Mouse (Mus musculus): ENCODE data around the gene Mphosph6.
A peak's percentile ranks its signal among the peaks of the same experiment; 100 is the strongest.

Gene Mphosph6

GRCm38 (mm10) chr8:117801443-117802298 lies at the start of gene Mphosph6:
Gene Mphosph6, minus strand, starts transcription at chr8:117801943.
- DNase-seq (ENCODE audit: inconsistent ontology term), result peak; percentile 99

- no peak for DNase-seq (ENCODE audit: inconsistent ontology term)
These were observed 48.7 kb upstream of the Mphosph6 start for GRCm38 (mm10) chr8:117850420-117850819.

GRCm38 (mm10) chr8:117847865-117848264 lies 46.1 kb upstream of the Mphosph6 start:
- DNase-seq (ENCODE audit: inconsistent ontology term), result no peak

- DNase-seq (ENCODE audit: inconsistent ontology term), result no peak
These were observed 42.0 kb upstream of the Mphosph6 start for GRCm38 (mm10) chr8:117843694-117844093.

GRCm38 (mm10) chr8:117813524-117813923 lies 11.8 kb upstream of the Mphosph6 start:
- no peak for DNase-seq (ENCODE audit: inconsistent ontology term)

GRCm38 (mm10) chr8:117810676-117811075 lies 8.9 kb upstream of the Mphosph6 start:
- no peak for DNase-seq (ENCODE audit: inconsistent ontology term)

GRCm38 (mm10) chr8:117805419-117805818 lies 3.7 kb upstream of the Mphosph6 start:
- no peak for DNase-seq (ENCODE audit: inconsistent ontology term)

GRCm38 (mm10) chr8:117802299-117802689 lies 551 bp upstream of the Mphosph6 start:
- no peak for DNase-seq (ENCODE audit: inconsistent ontology term)

- no peak for DNase-seq (ENCODE audit: inconsistent ontology term)
These were observed 3.7 kb downstream of the Mphosph6 start for GRCm38 (mm10) chr8:117798066-117798465.

- DNase-seq (ENCODE audit: inconsistent ontology term), result no peak
These were observed 5.3 kb downstream of the Mphosph6 start for GRCm38 (mm10) chr8:117796464-117796863.

- DNase-seq (ENCODE audit: inconsistent ontology term), result no peak
These were observed 7.2 kb downstream of the Mphosph6 start for GRCm38 (mm10) chr8:117794581-117794980.

- DNase-seq (ENCODE audit: inconsistent ontology term), result no peak
These were observed 9.1 kb downstream of the Mphosph6 start for GRCm38 (mm10) chr8:117792616-117793144.

- no peak for DNase-seq (ENCODE audit: inconsistent ontology term)
These were observed 15.3 kb downstream of the Mphosph6 start for GRCm38 (mm10) chr8:117786428-117786827.

- no peak for DNase-seq (ENCODE audit: inconsistent ontology term)
These were observed 18.7 kb downstream of the Mphosph6 start for GRCm38 (mm10) chr8:117783021-117783420.

GRCm38 (mm10) chr8:117781375-117782129 lies 20.2 kb downstream of the Mphosph6 start:
- no peak for DNase-seq (ENCODE audit: inconsistent ontology term)

- peak; percentile 30 for DNase-seq (ENCODE audit: inconsistent ontology term)
These were observed 22.4 kb downstream of the Mphosph6 start for GRCm38 (mm10) chr8:117779344-117779743.

GRCm38 (mm10) chr8:117778531-117779322 lies 23.0 kb downstream of the Mphosph6 start:
- no peak for DNase-seq (ENCODE audit: inconsistent ontology term)

GRCm38 (mm10) chr8:117776075-117776474 lies 25.7 kb downstream of the Mphosph6 start:
- no peak for DNase-seq (ENCODE audit: inconsistent ontology term)

GRCm38 (mm10) chr8:117775626-117776025 lies 26.1 kb downstream of the Mphosph6 start:
- DNase-seq (ENCODE audit: inconsistent ontology term), result no peak

- peak; percentile 35 for DNase-seq (ENCODE audit: inconsistent ontology term)
These were observed 29.1 kb downstream of the Mphosph6 start for GRCm38 (mm10) chr8:117772597-117772996.

GRCm38 (mm10) chr8:117772126-117772525 lies 29.6 kb downstream of the Mphosph6 start:
- no peak for DNase-seq (ENCODE audit: inconsistent ontology term)
